Mouse (Mus musculus): Measurements from ENCODE around the gene Anxa6. TPM values are rescaled to one million over a fixed set of nuclear protein-coding genes. Genes with fewer than 3 reads are reported as not detected.
A peak's percentile ranks its signal among the peaks of the same experiment; 100 is the strongest.

Gene Anxa6
- polyA plus RNA-seq, 1 experiment, result 18.9 TPM

GRCm38 (mm10) chr11:55032286-55032685 lies 959 bp downstream of the Anxa6 start:
- H3K4me3 ChIP-seq (replicated peaks), result peak overlapping the region; percentile 42
- no peak for TF ChIP-seq GATA1 (IDR thresholded peaks at IDR 0.05; ENCODE audit: borderline replicate concordance, low read length)
- TF ChIP-seq FLI1 (IDR thresholded peaks at IDR 0.05; ENCODE audit: low read length), result no peak
- no peaks in the 10 kb centered on the region for H3K36me3 ChIP-seq (replicated peaks; ENCODE audit: low read length)
- no peaks in the 10 kb centered on the region for H3K9me3 ChIP-seq
- H3K4me1 ChIP-seq, result peaks cover 33% of the 10 kb centered on the region
- H3K27me3 ChIP-seq (replicated peaks), result peaks cover 78% of the 10 kb centered on the region

GRCm38 (mm10) chr11:55031991-55032280 lies 1.3 kb downstream of the Anxa6 start:
- TF ChIP-seq GATA1 (IDR thresholded peaks at IDR 0.05; ENCODE audit: borderline replicate concordance, low read length), result no peak
- no peak for TF ChIP-seq FLI1 (IDR thresholded peaks at IDR 0.05; ENCODE audit: low read length)
- H3K36me3 ChIP-seq (replicated peaks; ENCODE audit: low read length), result no peaks in the 10 kb centered on the region
- H3K27me3 ChIP-seq (replicated peaks), result peaks cover 78% of the 10 kb centered on the region
- peaks cover 33% of the 10 kb centered on the region for H3K4me1 ChIP-seq
- H3K4me3 ChIP-seq (replicated peaks), result peak overlapping the region; percentile 62
- H3K9me3 ChIP-seq, result no peaks in the 10 kb centered on the region

- TF ChIP-seq FLI1 (IDR thresholded peaks at IDR 0.05; ENCODE audit: low read length), result no peak
- no peak for TF ChIP-seq GATA1 (IDR thresholded peaks at IDR 0.05; ENCODE audit: borderline replicate concordance, low read length)
- Histone ChIP-seq H3K4me3 (replicated peaks) (no peak overlapping the region), H3K9me3 (no peaks in the 10 kb centered on the region), H3K4me1 (peaks cover 35% of the 10 kb centered on the region), H3K36me3 (replicated peaks; ENCODE audit: low read length) (no peaks in the 10 kb centered on the region), H3K27me3 (replicated peaks) (peaks cover 82% of the 10 kb centered on the region)
Measured at GRCm38 (mm10) chr11:55031211-55031990, 1.8 kb downstream of the Anxa6 start.

- no peaks in the 10 kb centered on the region for H3K36me3 ChIP-seq (replicated peaks; ENCODE audit: low read length)
Measured at GRCm38 (mm10) chr11:55028509-55028908, 4.7 kb downstream of the Anxa6 start.

GRCm38 (mm10) chr11:55027204-55027855 lies 5.9 kb downstream of the Anxa6 start:
- Histone ChIP-seq H3K27me3 (replicated peaks) (peaks cover 78% of the 10 kb centered on the region), H3K4me1 (peaks cover 43% of the 10 kb centered on the region), H3K36me3 (replicated peaks; ENCODE audit: low read length) (no peaks in the 10 kb centered on the region), H3K9me3 (no peaks in the 10 kb centered on the region), H3K4me3 (replicated peaks) (no peak overlapping the region)
- TF ChIP-seq GATA1 (IDR thresholded peaks at IDR 0.05; ENCODE audit: borderline replicate concordance, low read length) (no peak), FLI1 (IDR thresholded peaks at IDR 0.05; ENCODE audit: low read length) (no peak)

More at GRCm38 (mm10) chr11:55028509-55028908, 4.7 kb downstream of the Anxa6 start:
- Histone ChIP-seq H3K4me3 (replicated peaks) (no peak overlapping the region), H3K27me3 (replicated peaks) (peaks cover 79% of the 10 kb centered on the region), H3K9me3 (no peaks in the 10 kb centered on the region), H3K4me1 (peaks cover 43% of the 10 kb centered on the region)
- TF ChIP-seq FLI1 (IDR thresholded peaks at IDR 0.05; ENCODE audit: low read length) (no peak), GATA1 (IDR thresholded peaks at IDR 0.05; ENCODE audit: borderline replicate concordance, low read length) (no peak)

- H3K4me3 ChIP-seq (replicated peaks), result no peak overlapping the region
- H3K27me3 ChIP-seq (replicated peaks), result peaks cover 79% of the 10 kb centered on the region
- TF ChIP-seq GATA1 (IDR thresholded peaks at IDR 0.05; ENCODE audit: borderline replicate concordance, low read length) (no peak), FLI1 (IDR thresholded peaks at IDR 0.05; ENCODE audit: low read length) (no peak)
- H3K36me3 ChIP-seq (replicated peaks; ENCODE audit: low read length), result no peaks in the 10 kb centered on the region
- H3K4me1 ChIP-seq, result peaks cover 37% of the 10 kb centered on the region
- no peaks in the 10 kb centered on the region for H3K9me3 ChIP-seq
Measured at GRCm38 (mm10) chr11:55025896-55026295, 7.3 kb downstream of the Anxa6 start.

GRCm38 (mm10) chr11:55023583-55023982 lies 9.7 kb downstream of the Anxa6 start:
- TF ChIP-seq GATA1 (IDR thresholded peaks at IDR 0.05; ENCODE audit: borderline replicate concordance, low read length), result no peak
- no peak for TF ChIP-seq FLI1 (IDR thresholded peaks at IDR 0.05; ENCODE audit: low read length)
- Histone ChIP-seq H3K27me3 (replicated peaks) (peaks cover 83% of the 10 kb centered on the region), H3K36me3 (replicated peaks; ENCODE audit: low read length) (no peaks in the 10 kb centered on the region), H3K9me3 (no peaks in the 10 kb centered on the region), H3K4me3 (replicated peaks) (peak overlapping the region; percentile 69), H3K4me1 (peaks cover 45% of the 10 kb centered on the region)

- Histone ChIP-seq H3K4me3 (replicated peaks) (peak overlapping the region; percentile 69), H3K9me3 (no peaks in the 10 kb centered on the region), H3K27me3 (replicated peaks) (peaks cover 83% of the 10 kb centered on the region), H3K36me3 (replicated peaks; ENCODE audit: low read length) (no peaks in the 10 kb centered on the region), H3K4me1 (peaks cover 46% of the 10 kb centered on the region)
- TF ChIP-seq FLI1 (IDR thresholded peaks at IDR 0.05; ENCODE audit: low read length) (no peak), GATA1 (IDR thresholded peaks at IDR 0.05; ENCODE audit: borderline replicate concordance, low read length) (no peak)
Measured at GRCm38 (mm10) chr11:55023049-55023564, 10.1 kb downstream of the Anxa6 start.

- Histone ChIP-seq H3K27me3 (replicated peaks) (peaks cover 82% of the 10 kb centered on the region), H3K36me3 (replicated peaks; ENCODE audit: low read length) (no peaks in the 10 kb centered on the region), H3K4me1 (peaks cover 52% of the 10 kb centered on the region), H3K4me3 (replicated peaks) (peak overlapping the region; percentile 31), H3K9me3 (no peaks in the 10 kb centered on the region)
- no peak for TF ChIP-seq GATA1 (IDR thresholded peaks at IDR 0.05; ENCODE audit: borderline replicate concordance, low read length)
- no peak for TF ChIP-seq FLI1 (IDR thresholded peaks at IDR 0.05; ENCODE audit: low read length)
Measured at GRCm38 (mm10) chr11:55022508-55022907, 10.7 kb downstream of the Anxa6 start.

GRCm38 (mm10) chr11:55021859-55022258 lies 11.4 kb downstream of the Anxa6 start:
- peaks cover 84% of the 10 kb centered on the region for H3K27me3 ChIP-seq (replicated peaks)
- TF ChIP-seq FLI1 (IDR thresholded peaks at IDR 0.05; ENCODE audit: low read length) (no peak), GATA1 (IDR thresholded peaks at IDR 0.05; ENCODE audit: borderline replicate concordance, low read length) (no peak)
- no peaks in the 10 kb centered on the region for H3K9me3 ChIP-seq
- H3K4me1 ChIP-seq, result peaks cover 52% of the 10 kb centered on the region
- H3K36me3 ChIP-seq (replicated peaks; ENCODE audit: low read length), result no peaks in the 10 kb centered on the region
- H3K4me3 ChIP-seq (replicated peaks), result no peak overlapping the region

Data from megakaryocyte, embryonic 14.5 days (primary cell).